Mouse (Mus musculus) heart, postnatal 0 days (tissue): Measurements from ENCODE around the gene Tcf25. TPM values are rescaled to one million over a fixed set of nuclear protein-coding genes. Genes with fewer than 3 reads are reported as not detected.
"Not testable (repeated sequence)": the region's sequence is repeated elsewhere in the genome, so short reads cannot be mapped to it uniquely, and the experiment has no call there.

Experiments
- ATAC-seq: fragments of 200-750 bp; cut with Nextera tagmentation; 2 replicates; pipeline ENCODE4 v1.8.0; 2017; ENCODE audit warnings: low read depth, moderate number of reproducible peaks, moderate library complexity; ENCODE audit not compliant: insufficient read depth
- DNase-seq: peaks from one replicate; pipeline ENCODE4 v3.0.0-alpha.2; 2016; ENCODE audit warnings: low spot score
- H3K27ac ChIP-seq: fragments of 300-500 bp; sonication (generic); 2 replicates; pipeline ENCODE4 v1.5.1; 2014; ENCODE audit warnings: low read depth, mild to moderate bottlenecking
- H3K27me3 ChIP-seq: fragments of 300-500 bp; sonication (generic); 2 replicates; pipeline ENCODE4 v1.6.1; 2014; ENCODE audit warnings: low read length, mixed read lengths; ENCODE audit not compliant: control insufficient read depth, insufficient read depth
- H3K36me3 ChIP-seq: fragments of 300-500 bp; sonication (generic); replicated peaks from 2 replicates; pipeline ENCODE4 v1.6.1; 2014; ENCODE audit warnings: low read length, mixed read lengths; ENCODE audit not compliant: control insufficient read depth, insufficient read depth
- H3K4me1 ChIP-seq: fragments of 300-500 bp; sonication (generic); 2 replicates; pipeline ENCODE4 v1.6.1; 2014; ENCODE audit warnings: antibody characterized with exemption; ENCODE audit not compliant: control insufficient read depth, insufficient read depth
- H3K4me2 ChIP-seq: fragments of 300-500 bp; sonication (generic); 2 replicates; pipeline ENCODE4 v1.6.1; 2014; ENCODE audit warnings: low read depth, mild to moderate bottlenecking, low read length, moderate library complexity
- H3K4me3 ChIP-seq: fragments of 300-500 bp; sonication (generic); 2 replicates; pipeline ENCODE4 v1.5.1; 2014; ENCODE audit warnings: low read depth, low read length
- H3K9ac ChIP-seq: fragments of 300-500 bp; sonication (generic); replicated peaks from 2 replicates; pipeline ENCODE4 v1.6.1; 2014; ENCODE audit warnings: low read depth, low read length, mixed read lengths
- H3K9me3 ChIP-seq: fragments of 300-500 bp; sonication (generic); replicated peaks from 2 replicates; pipeline ENCODE4 v1.6.1; 2016; ENCODE audit warnings: low read length; ENCODE audit not compliant: control insufficient read depth
- CTCF ChIP-seq: IDR thresholded peaks from 2 replicates; pipeline ENCODE4 v1.5.1; 2016; ENCODE audit warnings: antibody characterized with exemption, control low read depth, low read depth
- EP300 ChIP-seq: IDR thresholded peaks from 2 replicates; pipeline ENCODE4 v1.6.1; 2016; ENCODE audit warnings: antibody characterized with exemption, low read depth
- WGBS: fragments of 180-500 bp; shearing (Covaris S2); extraction: QIAGEN DNeasy Blood & Tissue Kit; methylation state at CpG from one replicate; pipeline ENCODE4 v1.1.7; 2014; 5-methylcytosine and 5-hydroxymethylcytosine counted together
- polyA plus RNA-seq: library from polyadenylated mRNA; unstranded; fragments of >200 nt; fragmentation: Nextera tagmentation; extraction: Ambion mirVana; gene quantifications from 2 replicates; pipeline ENCODE4 v1.2.1, GENCODE M21; 2015
- total RNA-seq: library from RNA; depleted of rRNA; stranded (reverse); fragments of >200 nt; gene quantifications from 2 replicates; pipeline ENCODE4 v1.2.3, GENCODE M21; 2014; ENCODE audit warnings: low replicate concordance

Tcf25 gene
- total and polyA plus RNA-seq, 2 experiments from 2014 or later: 123 to 172 TPM

DNA sequence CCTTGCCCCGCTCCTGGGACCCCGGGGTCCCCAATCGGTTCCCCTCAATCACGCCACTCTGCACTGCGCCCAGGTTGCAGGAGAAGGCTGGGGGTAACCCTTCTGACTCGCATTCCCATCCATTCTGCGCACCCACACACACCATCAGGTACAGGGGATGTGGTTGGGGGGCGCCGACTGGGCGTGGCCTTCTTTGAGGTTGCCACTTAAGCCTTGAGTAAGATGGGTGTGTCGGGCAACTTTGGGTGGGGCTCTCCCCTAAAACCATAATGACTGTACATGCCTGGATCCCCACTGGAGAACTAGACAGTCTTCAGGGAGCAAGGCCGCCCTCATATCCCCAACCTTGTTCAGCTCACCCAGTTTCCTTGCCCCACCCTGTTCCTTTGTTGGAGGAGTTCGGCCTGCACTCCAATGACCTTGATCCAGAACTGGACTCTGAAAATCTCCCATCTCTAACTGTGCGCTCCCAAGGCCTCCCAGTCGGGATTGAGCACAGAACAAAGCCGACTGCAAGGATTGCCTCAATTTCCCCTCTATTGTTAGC lies 38.3 kb downstream of the Tcf25 start:
- H3K36me3 ChIP-seq: no peaks in the 10 kb centered on the region
- DNase-seq (no peak), ATAC-seq (no peak)
- WGBS: 13% methylated on average over 16 of the region's 16 CpGs
- H3K9me3 ChIP-seq: no peaks in the 10 kb centered on the region
- TF ChIP-seq CTCF (no peak), EP300 (no peak)
- no peak overlapping the region for H3K27ac ChIP-seq
- H3K9ac ChIP-seq: no peak overlapping the region
- peaks cover 20% of the 10 kb centered on the region for H3K4me1 ChIP-seq
- peaks cover 47% of the 10 kb centered on the region for H3K27me3 ChIP-seq
- H3K4me3 ChIP-seq: peak overlapping the region; percentile 31
- peak overlapping the region; percentile 44 for H3K4me2 ChIP-seq

DNA sequence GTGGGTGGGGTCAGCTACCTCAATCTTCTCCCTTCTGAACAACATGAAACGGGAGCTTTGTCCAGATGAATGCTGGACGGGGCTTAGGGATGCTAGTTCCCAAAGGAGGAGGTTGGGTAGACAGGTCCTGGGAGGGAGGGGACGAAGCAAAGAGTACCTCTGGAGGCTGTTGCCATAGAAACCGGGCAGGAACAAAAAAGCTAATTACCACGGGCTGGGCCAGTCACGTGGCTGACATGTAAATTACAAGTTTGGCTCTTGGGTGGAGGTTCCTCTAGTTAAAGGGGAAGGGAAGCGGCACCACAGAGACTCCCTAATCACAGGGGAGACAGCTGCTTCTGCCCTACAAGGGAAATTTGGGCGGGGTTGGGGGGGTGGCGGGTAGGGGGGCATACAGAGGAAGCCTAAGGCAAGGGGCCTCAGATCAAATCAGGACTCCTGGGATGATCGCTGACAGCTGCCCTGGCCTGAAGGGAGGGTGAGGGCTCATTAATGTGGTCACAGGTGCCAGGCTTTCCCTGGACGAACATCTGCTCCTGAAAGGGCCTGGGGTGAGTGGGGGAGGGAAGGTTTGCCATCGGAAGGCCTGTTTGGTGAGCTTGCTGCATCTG lies 39.1 kb downstream of the Tcf25 start:
- Histone ChIP-seq H3K4me2 (no peak overlapping the region), H3K4me1 (peaks cover 20% of the 10 kb centered on the region), H3K27me3 (peaks cover 47% of the 10 kb centered on the region), H3K27ac (no peak overlapping the region), H3K36me3 (no peaks in the 10 kb centered on the region), H3K9ac (no peak overlapping the region), H3K4me3 (no peak overlapping the region), H3K9me3 (no peaks in the 10 kb centered on the region)
- TF ChIP-seq CTCF (no peak), EP300 (no peak)
- DNase-seq: no peak
- 10% methylated on average over 12 of the region's 12 CpGs for WGBS
- no peak for ATAC-seq

DNA sequence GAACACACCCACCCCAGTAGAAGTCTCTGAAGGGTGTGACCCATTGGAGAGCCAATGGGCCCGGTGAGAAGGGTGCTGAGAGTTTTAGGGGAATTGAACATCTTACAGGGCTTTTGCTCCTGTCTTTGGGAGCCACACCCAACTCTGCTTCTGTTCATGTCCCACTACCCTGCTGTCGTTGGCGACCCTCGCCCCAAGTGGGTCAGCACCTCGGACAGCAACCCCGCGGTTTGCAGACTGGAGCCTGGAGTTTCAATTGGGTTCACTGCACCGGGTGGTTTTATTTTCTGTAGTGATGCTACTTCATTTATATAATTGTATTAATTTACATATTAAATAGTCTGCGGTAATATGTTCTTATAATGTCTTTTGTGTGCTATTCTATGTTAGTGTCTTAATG lies 40.7 kb downstream of the Tcf25 start:
- Histone ChIP-seq H3K27me3 (peaks cover 47% of the 10 kb centered on the region), H3K4me1 (peaks cover 13% of the 10 kb centered on the region), H3K27ac (no peak overlapping the region), H3K36me3 (no peaks in the 10 kb centered on the region), H3K9me3 (no peaks in the 10 kb centered on the region), H3K4me3 (no peak overlapping the region), H3K9ac (no peak overlapping the region), H3K4me2 (no peak overlapping the region)
- no peak for DNase-seq
- ATAC-seq: no peak
- 9% methylated on average over 9 of the region's 9 CpGs for WGBS
- no peak for TF ChIP-seq EP300
- TF ChIP-seq CTCF: no peak

DNA sequence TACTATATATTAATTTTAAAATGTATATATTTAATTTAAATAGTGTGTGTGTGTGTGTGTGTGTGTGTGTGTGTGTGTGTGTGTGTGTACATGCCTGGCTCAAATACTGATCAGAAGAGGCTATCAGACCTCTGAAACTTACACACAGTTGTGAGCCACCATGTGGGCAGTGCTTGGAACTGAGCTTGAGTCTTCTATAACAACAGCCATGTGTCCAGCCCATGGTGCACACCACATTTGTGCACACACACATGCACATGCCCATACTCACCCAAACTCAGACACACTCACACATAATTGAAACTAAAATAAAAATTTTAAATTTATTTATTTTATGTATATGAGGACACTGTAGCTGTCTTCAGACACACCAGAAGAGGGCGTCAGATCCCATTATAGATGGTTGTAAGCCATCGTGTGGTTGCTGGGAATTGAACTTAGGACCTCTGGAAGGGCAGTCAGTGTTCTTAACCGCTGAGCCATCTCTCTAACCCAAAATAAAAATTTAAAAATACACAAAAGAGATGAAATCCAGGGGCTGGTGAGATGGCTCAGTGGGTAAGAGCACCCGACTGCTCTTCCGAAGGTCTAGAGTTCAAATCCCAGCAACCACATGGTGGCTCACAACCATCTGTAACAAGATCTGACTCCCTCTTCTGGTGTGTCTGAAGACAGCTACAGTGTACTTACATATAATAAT lies 41.6 kb downstream of the Tcf25 start:
- not testable (repeated sequence) for H3K4me2 ChIP-seq, H3K4me3 ChIP-seq, ATAC-seq, DNase-seq, H3K4me1 ChIP-seq, H3K9ac ChIP-seq, H3K9me3 ChIP-seq, H3K27ac ChIP-seq, H3K36me3 ChIP-seq
- H3K27me3 ChIP-seq: peaks cover 44% of the 10 kb centered on the region
- WGBS: 80% methylated on average over 5 of the region's 5 CpGs

DNA sequence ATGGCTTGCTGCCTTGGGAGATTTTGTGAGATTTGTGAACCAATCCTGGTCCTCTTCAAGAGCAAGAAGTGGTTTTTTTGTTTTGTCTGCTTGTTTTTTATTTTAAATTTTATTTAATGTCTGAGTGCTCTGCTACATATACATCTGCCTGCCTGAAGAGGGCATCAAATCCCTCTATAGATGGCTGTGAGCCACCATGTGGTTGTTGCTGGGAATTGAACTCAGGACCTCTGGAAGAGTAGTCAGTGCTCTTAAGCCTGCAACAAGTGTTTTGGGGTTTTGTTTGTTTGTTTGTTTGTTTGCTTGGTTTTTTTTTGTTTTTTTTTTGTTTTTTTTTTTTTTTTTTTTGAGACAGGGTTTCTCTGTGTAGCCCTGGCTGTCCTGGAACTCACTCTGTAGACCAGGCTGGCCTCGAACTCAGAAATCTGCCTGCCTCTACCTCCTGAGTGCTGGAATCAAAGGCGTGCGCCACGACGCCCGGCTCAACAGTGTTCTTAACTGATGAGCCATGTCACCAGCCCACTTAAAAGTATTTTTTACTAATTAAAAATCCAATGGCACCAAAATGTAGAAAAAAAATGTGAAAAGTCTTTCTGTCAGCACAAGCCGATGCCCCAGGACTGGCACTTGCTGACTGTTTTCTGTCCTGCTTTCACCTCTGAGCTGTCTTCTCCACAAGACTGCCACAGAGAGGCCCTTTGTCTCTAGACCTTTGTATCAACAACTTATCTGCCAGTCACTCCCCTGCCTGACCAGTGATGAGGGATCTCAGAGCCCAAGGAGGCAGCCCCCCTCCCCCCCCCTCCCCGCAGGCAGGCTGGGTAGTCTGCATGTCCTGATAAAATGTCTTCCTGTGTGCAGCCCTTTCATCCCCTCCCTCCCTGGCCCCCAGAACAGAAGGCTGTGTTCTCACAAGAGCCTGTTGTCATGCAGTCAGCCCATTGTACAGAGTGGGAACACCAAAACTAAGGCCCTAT lies 42.7 kb downstream of the Tcf25 start:
- ATAC-seq (no peak), DNase-seq (no peak)
- 0 out of 2 replicates have a peak, but pooled peaks cover 5% of the 10 kb centered on the region for H3K4me1 ChIP-seq
- H3K9ac ChIP-seq: no peak overlapping the region
- H3K4me2 ChIP-seq: no peak overlapping the region
- TF ChIP-seq CTCF: no peak
- no peak for TF ChIP-seq EP300
- no peak overlapping the region for H3K4me3 ChIP-seq
- H3K27me3 ChIP-seq: peaks cover 35% of the 10 kb centered on the region
- WGBS: 51% methylated on average over 8 of the region's 8 CpGs
- H3K27ac ChIP-seq: no peak overlapping the region
- H3K9me3 ChIP-seq: no peaks in the 10 kb centered on the region
- no peaks in the 10 kb centered on the region for H3K36me3 ChIP-seq
